Mouse (Mus musculus): ENCODE measurements at regions not wholly inside any gene's neighbourhood (a gene's known extent, or its start where the extent isn't known, plus 50 kb on each side); places are given as distances from the start of the nearest gene placed in this dataset.

- H3K27ac ChIP-seq (replicated peaks): no peak overlapping the region
- H3K4me1 ChIP-seq: peaks cover 5% of the 10 kb centered on the region; the same call in 1 of the 2 replicates
- no peak overlapping the region for H3K9ac ChIP-seq (replicated peaks)
- H3K9me3 ChIP-seq: no peaks in the 10 kb centered on the region
- ATAC-seq (replicated peaks): no peak
- no peaks in the 10 kb centered on the region for H3K36me3 ChIP-seq
- H3K27me3 ChIP-seq: no peaks in the 10 kb centered on the region
- 84% methylated on average over 7 of the region's 7 CpGs for WGBS
- no peak overlapping the region for H3K4me3 ChIP-seq
- H3K4me2 ChIP-seq (replicated peaks): no peak overlapping the region
Observed at GRCm38 (mm10) chr1:119302349-119302995, 119.6 kb downstream of the Inhbb start.

DNA sequence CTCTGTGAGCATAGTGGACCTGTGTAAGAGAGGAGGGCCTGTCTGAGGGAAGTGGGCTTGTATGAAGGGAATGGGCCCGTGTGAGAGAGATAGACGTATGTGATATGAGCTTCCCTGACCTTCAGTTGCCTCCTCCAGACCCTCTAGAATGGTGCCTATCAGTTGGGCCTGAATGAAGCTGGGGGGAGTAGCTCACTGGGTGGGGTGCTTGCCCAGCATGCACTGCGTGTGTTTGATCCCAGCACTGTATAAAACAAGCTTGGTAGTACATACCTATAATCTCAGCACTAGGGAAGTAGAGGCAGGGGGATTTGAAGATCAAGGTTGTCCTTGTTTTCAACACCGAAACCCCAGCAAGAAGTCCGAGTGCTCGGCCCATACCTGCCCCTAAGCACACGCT, 120.1 kb downstream of the Inhbb start:
- no peak for ATAC-seq (replicated peaks)
- H3K9ac ChIP-seq (replicated peaks): no peak overlapping the region
- H3K36me3 ChIP-seq: no peaks in the 10 kb centered on the region
- no peak overlapping the region for H3K4me3 ChIP-seq
- H3K9me3 ChIP-seq: no peaks in the 10 kb centered on the region
- H3K27me3 ChIP-seq: no peaks in the 10 kb centered on the region
- 91% methylated on average over 7 of the region's 7 CpGs for WGBS
- no peak overlapping the region for H3K4me2 ChIP-seq (replicated peaks)
- H3K27ac ChIP-seq (replicated peaks): no peak overlapping the region
- H3K4me1 ChIP-seq: peaks cover 5% of the 10 kb centered on the region; the same call in 1 of the 2 replicates

GRCm38 (mm10) chr1:119301258-119301657, 120.8 kb downstream of the Inhbb start:
- no peak overlapping the region for H3K4me3 ChIP-seq
- no peak for ATAC-seq (replicated peaks)
- H3K27ac ChIP-seq (replicated peaks): no peak overlapping the region
- no peak overlapping the region for H3K9ac ChIP-seq (replicated peaks)
- H3K27me3 ChIP-seq: no peaks in the 10 kb centered on the region
- no peak overlapping the region for H3K4me2 ChIP-seq (replicated peaks)
- H3K4me1 ChIP-seq: peaks cover 5% of the 10 kb centered on the region; the same call in 1 of the 2 replicates
- H3K36me3 ChIP-seq: no peaks in the 10 kb centered on the region
- H3K9me3 ChIP-seq: no peaks in the 10 kb centered on the region
- 91% methylated on average over 11 of the region's 11 CpGs for WGBS

DNA sequence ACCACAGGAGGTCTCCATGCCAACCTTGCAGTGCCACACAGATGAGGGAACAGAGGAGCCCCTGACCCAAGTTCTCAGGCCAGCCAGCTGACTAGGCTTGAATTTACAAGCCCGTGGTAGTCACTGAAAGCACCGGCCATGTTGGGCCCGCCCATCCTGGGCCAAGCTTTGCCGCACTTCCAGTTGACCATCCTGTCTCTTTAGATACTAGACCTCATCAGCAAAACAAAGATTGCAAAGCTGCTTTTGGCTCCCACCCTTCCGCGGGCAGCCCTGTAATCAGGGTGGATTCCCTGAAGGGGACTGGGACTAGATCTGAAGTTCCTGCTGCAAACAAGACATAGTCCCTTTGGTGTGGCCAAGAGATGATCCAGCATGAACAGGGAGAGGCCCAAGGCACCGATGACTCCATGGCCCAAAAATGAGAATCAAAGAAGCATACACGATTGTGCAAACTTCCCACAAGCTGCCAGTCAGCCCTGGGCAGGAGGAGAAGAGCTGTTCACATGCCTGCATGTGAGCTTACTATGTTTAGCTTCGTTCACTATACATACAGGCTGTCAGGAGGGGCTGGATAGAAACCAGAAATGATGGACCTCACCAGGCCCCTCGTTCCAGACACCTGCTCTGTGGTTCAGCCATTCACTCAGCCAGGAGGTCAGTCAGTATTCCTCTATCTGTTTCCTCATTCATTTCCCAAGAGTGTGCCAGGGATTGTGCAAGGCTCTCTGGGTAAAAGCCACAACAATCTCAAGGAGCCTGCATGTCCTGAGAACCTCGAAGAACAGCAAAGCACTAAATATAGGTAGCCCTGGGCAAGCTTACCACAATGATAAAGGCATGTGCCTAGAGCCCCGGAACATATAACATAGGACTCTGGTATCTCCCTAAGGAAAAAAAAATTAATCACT, 122.0 kb downstream of the Inhbb start:
- no peak overlapping the region for H3K9ac ChIP-seq (replicated peaks)
- H3K4me2 ChIP-seq (replicated peaks): no peak overlapping the region
- 87% methylated on average over 12 of the region's 12 CpGs for WGBS
- ATAC-seq (replicated peaks): no peak
- no peaks in the 10 kb centered on the region for H3K9me3 ChIP-seq
- peaks cover 1% of the 10 kb centered on the region; the same call in 1 of the 2 replicates for H3K4me1 ChIP-seq
- no peaks in the 10 kb centered on the region for H3K27me3 ChIP-seq
- no peak overlapping the region for H3K27ac ChIP-seq (replicated peaks)
- no peak overlapping the region for H3K4me3 ChIP-seq
- no peaks in the 10 kb centered on the region for H3K36me3 ChIP-seq

GRCm38 (mm10) chr1:119298696-119299230, 123.3 kb downstream of the Inhbb start:
- 44% methylated on average over 6 of the region's 6 CpGs for WGBS

DNA sequence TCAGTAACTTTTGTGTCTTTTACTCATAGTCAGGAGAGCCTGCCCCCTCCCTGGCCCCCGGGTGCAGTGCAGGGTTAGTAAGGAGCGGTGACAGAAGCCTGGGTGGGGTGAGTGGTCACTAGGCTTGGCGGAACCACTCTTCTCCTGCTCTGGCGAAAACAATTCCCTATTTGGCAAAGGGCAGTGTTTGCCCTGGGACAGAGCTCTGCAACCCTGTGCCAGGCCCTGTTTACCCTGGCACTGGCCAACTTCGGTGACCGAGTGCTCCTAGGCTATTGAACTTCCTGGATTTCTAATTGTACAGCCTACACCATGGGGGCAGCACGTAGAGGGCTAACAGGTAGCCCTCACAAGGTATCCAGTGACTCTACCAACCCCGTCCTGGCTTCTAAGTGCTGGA, 126.9 kb downstream of the Inhbb start:
- WGBS: 89% methylated on average over 8 of the region's 8 CpGs
- Histone ChIP-seq H3K36me3 (no peaks in the 10 kb centered on the region), H3K27ac (replicated peaks) (no peak overlapping the region), H3K4me1 (no peaks in the 10 kb centered on the region), H3K4me2 (replicated peaks) (no peak overlapping the region), H3K27me3 (no peaks in the 10 kb centered on the region), H3K4me3 (no peak overlapping the region), H3K9ac (replicated peaks) (no peak overlapping the region), H3K9me3 (no peaks in the 10 kb centered on the region)
- ATAC-seq (replicated peaks): no peak

More at GRCm38 (mm10) chr1:119298696-119299230, 123.3 kb downstream of the Inhbb start:
- H3K27ac ChIP-seq (replicated peaks): no peak overlapping the region
- H3K9ac ChIP-seq (replicated peaks): no peak overlapping the region
- no peak for ATAC-seq (replicated peaks)
- no peaks in the 10 kb centered on the region for H3K27me3 ChIP-seq
- H3K4me2 ChIP-seq (replicated peaks): no peak overlapping the region
- no peaks in the 10 kb centered on the region for H3K36me3 ChIP-seq
- H3K4me3 ChIP-seq: no peak overlapping the region
- H3K9me3 ChIP-seq: no peaks in the 10 kb centered on the region
- no peaks in the 10 kb centered on the region for H3K4me1 ChIP-seq

- ATAC-seq (replicated peaks): no peak
- Histone ChIP-seq H3K4me1 (no peaks in the 10 kb centered on the region), H3K9me3 (no peaks in the 10 kb centered on the region), H3K4me3 (no peak overlapping the region), H3K4me2 (replicated peaks) (no peak overlapping the region), H3K27ac (replicated peaks) (no peak overlapping the region), H3K27me3 (no peaks in the 10 kb centered on the region), H3K9ac (replicated peaks) (no peak overlapping the region), H3K36me3 (no peaks in the 10 kb centered on the region)
- 85% methylated on average over 9 of the region's 9 CpGs for WGBS
Observed at GRCm38 (mm10) chr1:119293839-119294238, 128.2 kb downstream of the Inhbb start.

GRCm38 (mm10) chr1:119292216-119292615, 129.8 kb downstream of the Inhbb start:
- H3K4me3 ChIP-seq: no peak overlapping the region
- H3K4me2 ChIP-seq (replicated peaks): no peak overlapping the region
- no peak for ATAC-seq (replicated peaks)
- 74% methylated on average over 7 of the region's 7 CpGs for WGBS
- H3K9ac ChIP-seq (replicated peaks): no peak overlapping the region
- no peak overlapping the region for H3K27ac ChIP-seq (replicated peaks)
- no peaks in the 10 kb centered on the region for H3K36me3 ChIP-seq
- H3K4me1 ChIP-seq: no peaks in the 10 kb centered on the region
- H3K9me3 ChIP-seq: no peaks in the 10 kb centered on the region
- no peaks in the 10 kb centered on the region for H3K27me3 ChIP-seq

GRCm38 (mm10) chr1:119290165-119290916, 131.7 kb downstream of the Inhbb start:
- no peaks in the 10 kb centered on the region for H3K4me1 ChIP-seq
- WGBS: 76% methylated on average over 8 of the region's 9 CpGs
- no peak overlapping the region for H3K27ac ChIP-seq (replicated peaks)
- no peaks in the 10 kb centered on the region for H3K36me3 ChIP-seq
- no peak overlapping the region for H3K4me3 ChIP-seq
- H3K4me2 ChIP-seq (replicated peaks): no peak overlapping the region
- H3K9ac ChIP-seq (replicated peaks): no peak overlapping the region
- ATAC-seq (replicated peaks): no peak
- no peaks in the 10 kb centered on the region for H3K9me3 ChIP-seq
- H3K27me3 ChIP-seq: no peaks in the 10 kb centered on the region

DNA sequence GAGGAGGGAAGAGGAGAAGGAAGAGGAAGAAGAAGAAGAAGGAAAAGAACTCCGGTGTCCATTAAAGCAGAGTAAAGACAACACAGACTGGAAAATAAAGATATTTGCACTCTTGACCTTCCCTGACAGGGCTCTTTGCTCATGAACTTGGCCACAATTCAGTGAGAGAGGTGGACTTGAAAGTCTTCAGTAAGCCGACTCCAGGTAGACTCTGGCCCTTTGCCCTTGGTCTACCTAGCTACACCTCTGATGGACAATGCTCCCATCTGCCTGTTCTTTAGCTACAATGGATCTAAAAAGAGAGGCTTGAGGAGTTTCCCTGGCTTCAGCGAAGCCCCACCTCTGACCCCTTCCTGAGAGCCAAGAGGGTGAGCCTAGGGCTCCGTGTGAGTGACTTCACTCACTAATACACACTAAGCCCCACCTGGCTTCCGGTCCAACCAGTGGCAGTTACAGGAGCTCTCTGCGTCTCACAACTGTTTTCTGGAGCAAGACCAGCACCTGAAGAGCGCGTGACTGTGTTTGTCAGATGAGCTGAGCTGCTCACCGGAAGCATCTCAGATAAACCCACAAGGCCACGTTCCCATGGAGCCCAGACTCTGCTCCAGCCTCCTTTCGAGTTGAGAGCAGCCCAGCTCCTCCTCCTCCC, 132.4 kb downstream of the Inhbb start:
- Histone ChIP-seq H3K4me2 (replicated peaks) (no peak overlapping the region), H3K4me1 (no peaks in the 10 kb centered on the region), H3K27me3 (no peaks in the 10 kb centered on the region), H3K27ac (replicated peaks) (no peak overlapping the region), H3K9me3 (no peaks in the 10 kb centered on the region), H3K4me3 (no peak overlapping the region), H3K9ac (replicated peaks) (no peak overlapping the region), H3K36me3 (no peaks in the 10 kb centered on the region)
- ATAC-seq (replicated peaks): no peak
- WGBS: 90% methylated on average over 11 of the region's 11 CpGs

DNA sequence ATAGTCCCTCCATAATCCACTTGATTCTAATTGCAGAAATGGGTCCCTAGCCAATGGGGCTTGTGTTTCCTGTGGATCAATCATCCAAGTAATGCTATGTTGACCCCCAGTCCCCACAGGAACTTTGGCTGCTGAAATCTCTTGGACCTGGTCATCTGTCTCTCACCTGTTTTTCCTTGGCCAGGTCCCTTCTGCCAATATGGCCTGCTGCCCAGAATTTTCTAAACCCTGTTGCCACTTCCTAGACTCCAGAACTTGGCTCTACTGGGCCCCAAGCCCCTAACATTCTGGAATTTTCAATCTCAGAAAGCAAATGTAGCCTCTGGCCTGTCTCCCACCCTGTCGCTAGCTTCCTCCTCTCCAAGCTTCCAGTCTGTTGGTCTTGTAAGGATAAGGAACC, 139.6 kb downstream of the Inhbb start:
- no peaks in the 10 kb centered on the region for H3K9me3 ChIP-seq
- H3K36me3 ChIP-seq: no peaks in the 10 kb centered on the region
- no peak overlapping the region for H3K4me2 ChIP-seq (replicated peaks)
- no peak overlapping the region for H3K9ac ChIP-seq (replicated peaks)
- no peaks in the 10 kb centered on the region for H3K4me1 ChIP-seq
- no peak overlapping the region for H3K4me3 ChIP-seq
- H3K27me3 ChIP-seq: no peaks in the 10 kb centered on the region
- 85% methylated on average over 1 of the region's 1 CpGs for WGBS
- no peak for ATAC-seq (replicated peaks)
- no peak overlapping the region for H3K27ac ChIP-seq (replicated peaks)

Measured in forebrain, embryonic 15.5 days (tissue).